Mouse (Mus musculus): Measurements from ENCODE around the gene Ssh2. TPM values are rescaled to one million over a fixed set of nuclear protein-coding genes. Genes with fewer than 3 reads are reported as not detected.
A peak's percentile ranks its signal among the peaks of the same experiment; 100 is the strongest.

The Ssh2 gene
- polyA plus RNA-seq, 1 experiment: 6.1 TPM

GRCm38 (mm10) chr11:77347273-77347672 lies 131.2 kb downstream of the Ssh2 start:
- TF ChIP-seq EP300 (IDR thresholded peaks at IDR 0.05; ENCODE audit: insufficient read depth, low read depth, low read length) (no peak), CTCF (IDR thresholded peaks at IDR 0.05; ENCODE audit: low read depth, low read length) (no peak), POLR2A (IDR thresholded peaks at IDR 0.05; ENCODE audit: insufficient read depth, low read length) (no peak)
- H3K4me1 ChIP-seq (ENCODE audit: control insufficient read depth, insufficient read depth, low read length): no peaks in the 10 kb centered on the region
- no peaks in the 10 kb centered on the region for H3K9me3 ChIP-seq (replicated peaks; ENCODE audit: control insufficient read depth, insufficient read depth, low read length, poor library complexity, severe bottlenecking)
- H3K36me3 ChIP-seq (ENCODE audit: control insufficient read depth, insufficient read depth, low read length, poor library complexity, severe bottlenecking): no peaks in the 10 kb centered on the region
- no peak overlapping the region for H3K4me3 ChIP-seq (ENCODE audit: low read depth, low read length)
- no peak overlapping the region for H3K9ac ChIP-seq (ENCODE audit: low read depth, poor library complexity, severe bottlenecking)
- no peak overlapping the region for H3K27ac ChIP-seq (ENCODE audit: insufficient read depth, low read length)
- H3K27me3 ChIP-seq (ENCODE audit: control insufficient read depth, insufficient read depth, low read length, poor library complexity, severe bottlenecking): peaks cover 3% of the 10 kb centered on the region

- Histone ChIP-seq H3K27ac (ENCODE audit: insufficient read depth, low read length) (no peak overlapping the region), H3K9ac (ENCODE audit: low read depth, poor library complexity, severe bottlenecking) (peak overlapping the region; percentile 69), H3K36me3 (ENCODE audit: control insufficient read depth, insufficient read depth, low read length, poor library complexity, severe bottlenecking) (no peaks in the 10 kb centered on the region), H3K9me3 (replicated peaks; ENCODE audit: control insufficient read depth, insufficient read depth, low read length, poor library complexity, severe bottlenecking) (no peaks in the 10 kb centered on the region), H3K27me3 (ENCODE audit: control insufficient read depth, insufficient read depth, low read length, poor library complexity, severe bottlenecking) (peaks cover 3% of the 10 kb centered on the region), H3K4me3 (ENCODE audit: low read depth, low read length) (peak overlapping the region; percentile 72), H3K4me1 (ENCODE audit: control insufficient read depth, insufficient read depth, low read length) (no peaks in the 10 kb centered on the region)
- TF ChIP-seq POLR2A (IDR thresholded peaks at IDR 0.05; ENCODE audit: insufficient read depth, low read length) (peak; percentile 8), CTCF (IDR thresholded peaks at IDR 0.05; ENCODE audit: low read depth, low read length) (no peak)
Measured at GRCm38 (mm10) chr11:77348142-77348741, 132.2 kb downstream of the Ssh2 start.

GRCm38 (mm10) chr11:77348985-77349384 lies 132.9 kb downstream of the Ssh2 start:
- H3K36me3 ChIP-seq (ENCODE audit: control insufficient read depth, insufficient read depth, low read length, poor library complexity, severe bottlenecking): no peaks in the 10 kb centered on the region
- no peaks in the 10 kb centered on the region for H3K4me1 ChIP-seq (ENCODE audit: control insufficient read depth, insufficient read depth, low read length)
- peak overlapping the region; percentile 69; the same call in 1 of the 2 replicates for H3K9ac ChIP-seq (ENCODE audit: low read depth, poor library complexity, severe bottlenecking)
- no peak for TF ChIP-seq EP300 (IDR thresholded peaks at IDR 0.05; ENCODE audit: insufficient read depth, low read depth, low read length)
- no peak for TF ChIP-seq POLR2A (IDR thresholded peaks at IDR 0.05; ENCODE audit: insufficient read depth, low read length)
- no peak for TF ChIP-seq CTCF (IDR thresholded peaks at IDR 0.05; ENCODE audit: low read depth, low read length)
- H3K4me3 ChIP-seq (ENCODE audit: low read depth, low read length): no peak overlapping the region
- peaks cover 3% of the 10 kb centered on the region for H3K27me3 ChIP-seq (ENCODE audit: control insufficient read depth, insufficient read depth, low read length, poor library complexity, severe bottlenecking)
- no peaks in the 10 kb centered on the region for H3K9me3 ChIP-seq (replicated peaks; ENCODE audit: control insufficient read depth, insufficient read depth, low read length, poor library complexity, severe bottlenecking)
- no peak overlapping the region for H3K27ac ChIP-seq (ENCODE audit: insufficient read depth, low read length)

DNA sequence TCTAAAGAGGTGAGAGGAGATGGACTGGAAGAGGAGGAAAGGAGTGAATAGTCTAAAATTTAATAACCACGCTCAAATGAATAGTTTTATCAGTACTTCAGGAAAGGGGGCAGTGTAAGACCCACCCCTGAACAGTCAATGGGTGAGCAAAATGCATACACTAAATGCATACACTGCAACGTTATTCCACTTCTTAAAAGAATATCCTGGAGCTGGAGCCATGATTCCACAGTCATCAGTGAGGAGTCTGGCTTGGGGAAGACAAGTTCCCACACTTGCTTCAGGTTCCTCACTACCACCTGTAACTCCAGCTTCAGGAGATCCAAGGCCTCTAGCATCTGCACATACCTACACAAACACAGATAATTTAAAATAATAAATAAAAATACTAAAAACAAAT lies 133.6 kb downstream of the Ssh2 start:
- no peaks in the 10 kb centered on the region for H3K9me3 ChIP-seq (replicated peaks; ENCODE audit: control insufficient read depth, insufficient read depth, low read length, poor library complexity, severe bottlenecking)
- no peak overlapping the region for H3K27ac ChIP-seq (ENCODE audit: insufficient read depth, low read length)
- no peak for TF ChIP-seq POLR2A (IDR thresholded peaks at IDR 0.05; ENCODE audit: insufficient read depth, low read length)
- TF ChIP-seq CTCF (IDR thresholded peaks at IDR 0.05; ENCODE audit: low read depth, low read length): no peak
- TF ChIP-seq EP300 (IDR thresholded peaks at IDR 0.05; ENCODE audit: insufficient read depth, low read depth, low read length): no peak
- H3K36me3 ChIP-seq (ENCODE audit: control insufficient read depth, insufficient read depth, low read length, poor library complexity, severe bottlenecking): no peaks in the 10 kb centered on the region
- H3K4me3 ChIP-seq (ENCODE audit: low read depth, low read length): no peak overlapping the region
- H3K9ac ChIP-seq (ENCODE audit: low read depth, poor library complexity, severe bottlenecking): no peak overlapping the region
- no peaks in the 10 kb centered on the region for H3K4me1 ChIP-seq (ENCODE audit: control insufficient read depth, insufficient read depth, low read length)
- peaks cover 3% of the 10 kb centered on the region for H3K27me3 ChIP-seq (ENCODE audit: control insufficient read depth, insufficient read depth, low read length, poor library complexity, severe bottlenecking)

GRCm38 (mm10) chr11:77355055-77355454 lies 139.0 kb downstream of the Ssh2 start:
- H3K4me3 ChIP-seq (ENCODE audit: low read depth, low read length): no peak overlapping the region
- H3K9ac ChIP-seq (ENCODE audit: low read depth, poor library complexity, severe bottlenecking): no peak overlapping the region
- no peaks in the 10 kb centered on the region for H3K4me1 ChIP-seq (ENCODE audit: control insufficient read depth, insufficient read depth, low read length)
- H3K27ac ChIP-seq (ENCODE audit: insufficient read depth, low read length): no peak overlapping the region
- TF ChIP-seq CTCF (IDR thresholded peaks at IDR 0.05; ENCODE audit: low read depth, low read length): no peak
- no peak for TF ChIP-seq EP300 (IDR thresholded peaks at IDR 0.05; ENCODE audit: insufficient read depth, low read depth, low read length)
- no peak for TF ChIP-seq POLR2A (IDR thresholded peaks at IDR 0.05; ENCODE audit: insufficient read depth, low read length)
- H3K9me3 ChIP-seq (replicated peaks; ENCODE audit: control insufficient read depth, insufficient read depth, low read length, poor library complexity, severe bottlenecking): no peaks in the 10 kb centered on the region
- H3K27me3 ChIP-seq (ENCODE audit: control insufficient read depth, insufficient read depth, low read length, poor library complexity, severe bottlenecking): no peaks in the 10 kb centered on the region
- no peaks in the 10 kb centered on the region for H3K36me3 ChIP-seq (ENCODE audit: control insufficient read depth, insufficient read depth, low read length, poor library complexity, severe bottlenecking)

DNA sequence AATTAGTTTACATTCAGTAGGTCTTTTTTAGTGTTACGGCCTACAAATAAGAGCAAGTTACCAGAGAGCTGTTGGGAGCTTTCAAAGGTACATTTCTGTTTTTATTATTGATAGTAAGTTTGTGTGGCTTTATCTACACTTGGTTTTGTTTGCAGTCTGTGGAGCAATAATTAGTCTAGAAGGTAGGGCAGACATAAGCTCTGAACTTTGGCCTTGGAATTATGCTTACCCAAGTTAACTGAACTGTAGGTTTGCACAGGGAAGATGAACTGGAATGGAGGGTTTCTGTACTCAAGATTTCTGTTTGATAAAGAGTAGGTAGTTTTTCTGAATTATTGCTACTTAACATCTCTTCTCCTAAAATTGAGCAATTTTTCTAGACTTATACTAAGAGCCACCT lies 141.8 kb downstream of the Ssh2 start:
- TF ChIP-seq CTCF (IDR thresholded peaks at IDR 0.05; ENCODE audit: low read depth, low read length) (no peak), EP300 (IDR thresholded peaks at IDR 0.05; ENCODE audit: insufficient read depth, low read depth, low read length) (no peak), POLR2A (IDR thresholded peaks at IDR 0.05; ENCODE audit: insufficient read depth, low read length) (no peak)
- H3K4me3 ChIP-seq (ENCODE audit: low read depth, low read length): no peak overlapping the region

More for the DNA sequence above, 141.8 kb downstream of the Ssh2 start:
- H3K27ac ChIP-seq (ENCODE audit: insufficient read depth, low read length): no peak overlapping the region
- H3K9me3 ChIP-seq (replicated peaks; ENCODE audit: control insufficient read depth, insufficient read depth, low read length, poor library complexity, severe bottlenecking): no peaks in the 10 kb centered on the region
- H3K36me3 ChIP-seq (ENCODE audit: control insufficient read depth, insufficient read depth, low read length, poor library complexity, severe bottlenecking): no peaks in the 10 kb centered on the region
- H3K27me3 ChIP-seq (ENCODE audit: control insufficient read depth, insufficient read depth, low read length, poor library complexity, severe bottlenecking): no peaks in the 10 kb centered on the region
- no peak overlapping the region for H3K9ac ChIP-seq (ENCODE audit: low read depth, poor library complexity, severe bottlenecking)
- no peaks in the 10 kb centered on the region for H3K4me1 ChIP-seq (ENCODE audit: control insufficient read depth, insufficient read depth, low read length)
